Mouse (Mus musculus): ENCODE data around the gene Atg101. TPM values are rescaled to one million over a fixed set of nuclear protein-coding genes. Genes with fewer than 3 reads are reported as not detected.
"Not testable (repeated sequence)": the region's sequence is repeated elsewhere in the genome, so short reads cannot be mapped to it uniquely, and the experiment has no call there.

The Atg101 gene
- polyA plus RNA-seq, 1 experiment from 2014 or later, result 66.0 TPM

GRCm38 (mm10) chr15:101320010-101320617 lies 36.0 kb downstream of the Atg101 start:
- H3K4me3 ChIP-seq (replicated peaks), result no peak overlapping the region
- no peaks in the 10 kb centered on the region for H3K36me3 ChIP-seq
- H3K9me3 ChIP-seq, result no peaks in the 10 kb centered on the region
- H3K4me1 ChIP-seq, result peaks cover 16% of the 10 kb centered on the region
- peak overlapping the region; percentile 42; the same call in 1 of the 2 replicates for H3K27ac ChIP-seq
- H3K9ac ChIP-seq, result no peak overlapping the region
- WGBS, result 65% methylated on average over 6 of the region's 6 CpGs
- ATAC-seq (ENCODE audit: insufficient read depth, low FRiP score, low read depth), result no peak
- H3K4me2 ChIP-seq, result no peak overlapping the region
- H3K27me3 ChIP-seq (replicated peaks), result no peaks in the 10 kb centered on the region

GRCm38 (mm10) chr15:101320618-101321041 lies 36.6 kb downstream of the Atg101 start:
- Histone ChIP-seq H3K27ac (peak overlapping the region; percentile 42; the same call in 1 of the 2 replicates), H3K4me3 (replicated peaks) (no peak overlapping the region), H3K36me3 (no peaks in the 10 kb centered on the region), H3K4me1 (peaks cover 15% of the 10 kb centered on the region), H3K27me3 (replicated peaks) (no peaks in the 10 kb centered on the region), H3K9ac (no peak overlapping the region), H3K9me3 (no peaks in the 10 kb centered on the region), H3K4me2 (no peak overlapping the region)
- WGBS, result 43% methylated on average over 6 of the region's 6 CpGs
- ATAC-seq (ENCODE audit: insufficient read depth, low FRiP score, low read depth), result no peak

GRCm38 (mm10) chr15:101321126-101321525 lies 37.1 kb downstream of the Atg101 start:
- H3K27ac ChIP-seq, result 0 out of 2 replicates have a peak overlapping the region, but pooled peaks have one; percentile 33
- no peak for ATAC-seq (ENCODE audit: insufficient read depth, low FRiP score, low read depth)
- WGBS, result 36% methylated on average over 5 of the region's 5 CpGs

GRCm38 (mm10) chr15:101322106-101322505 lies 38.0 kb downstream of the Atg101 start:
- no peaks in the 10 kb centered on the region for H3K9me3 ChIP-seq
- H3K4me1 ChIP-seq, result peaks cover 26% of the 10 kb centered on the region
- WGBS, result 85% methylated on average over 5 of the region's 5 CpGs
- H3K36me3 ChIP-seq, result no peaks in the 10 kb centered on the region
- H3K9ac ChIP-seq, result no peak overlapping the region
- H3K4me3 ChIP-seq (replicated peaks), result no peak overlapping the region
- no peak for ATAC-seq (ENCODE audit: insufficient read depth, low FRiP score, low read depth)
- H3K27me3 ChIP-seq (replicated peaks), result no peaks in the 10 kb centered on the region
- no peak overlapping the region for H3K4me2 ChIP-seq
- H3K27ac ChIP-seq, result no peak overlapping the region

More at GRCm38 (mm10) chr15:101321126-101321525, 37.1 kb downstream of the Atg101 start:
- Histone ChIP-seq H3K4me3 (replicated peaks) (no peak overlapping the region), H3K4me1 (peaks cover 16% of the 10 kb centered on the region), H3K27me3 (replicated peaks) (no peaks in the 10 kb centered on the region), H3K4me2 (no peak overlapping the region), H3K36me3 (no peaks in the 10 kb centered on the region), H3K9me3 (no peaks in the 10 kb centered on the region), H3K9ac (no peak overlapping the region)

- H3K9ac ChIP-seq, result no peak overlapping the region
- peaks cover 26% of the 10 kb centered on the region for H3K4me1 ChIP-seq
- no peaks in the 10 kb centered on the region for H3K36me3 ChIP-seq
- ATAC-seq (ENCODE audit: insufficient read depth, low FRiP score, low read depth), result no peak
- WGBS, result 88% methylated on average over 7 of the region's 7 CpGs
- H3K4me3 ChIP-seq (replicated peaks), result no peak overlapping the region
- H3K9me3 ChIP-seq, result no peaks in the 10 kb centered on the region
- H3K27ac ChIP-seq, result no peak overlapping the region
- no peaks in the 10 kb centered on the region for H3K27me3 ChIP-seq (replicated peaks)
- H3K4me2 ChIP-seq, result no peak overlapping the region
Observed at GRCm38 (mm10) chr15:101322640-101323039, 38.6 kb downstream of the Atg101 start.

GRCm38 (mm10) chr15:101323511-101323910 lies 39.4 kb downstream of the Atg101 start:
- H3K9me3 ChIP-seq, result no peaks in the 10 kb centered on the region
- H3K27me3 ChIP-seq (replicated peaks), result no peaks in the 10 kb centered on the region
- H3K27ac ChIP-seq, result no peak overlapping the region
- ATAC-seq (ENCODE audit: insufficient read depth, low FRiP score, low read depth), result no peak
- H3K4me3 ChIP-seq (replicated peaks), result no peak overlapping the region
- 94% methylated on average over 5 of the region's 5 CpGs for WGBS
- peaks cover 26% of the 10 kb centered on the region for H3K4me1 ChIP-seq
- H3K36me3 ChIP-seq, result no peaks in the 10 kb centered on the region
- H3K4me2 ChIP-seq, result no peak overlapping the region
- no peak overlapping the region for H3K9ac ChIP-seq

- H3K27me3 ChIP-seq (replicated peaks); H3K4me3 ChIP-seq (replicated peaks); ATAC-seq (ENCODE audit: insufficient read depth, low FRiP score, low read depth); H3K27ac ChIP-seq; H3K9me3 ChIP-seq; H3K9ac ChIP-seq; H3K4me2 ChIP-seq; H3K36me3 ChIP-seq: not testable (repeated sequence)
- peaks cover 21% of the 10 kb centered on the region for H3K4me1 ChIP-seq
Observed at GRCm38 (mm10) chr15:101324409-101324808, 40.3 kb downstream of the Atg101 start.

GRCm38 (mm10) chr15:101325991-101326534 lies 42.0 kb downstream of the Atg101 start:
- Histone ChIP-seq H3K36me3 (no peaks in the 10 kb centered on the region), H3K9ac (no peak overlapping the region), H3K4me2 (no peak overlapping the region), H3K4me1 (peaks cover 28% of the 10 kb centered on the region), H3K9me3 (no peaks in the 10 kb centered on the region), H3K27ac (peak overlapping the region; percentile 54; the same call in 1 of the 2 replicates), H3K4me3 (replicated peaks) (no peak overlapping the region), H3K27me3 (replicated peaks) (no peaks in the 10 kb centered on the region)
- WGBS, result 39% methylated on average over 10 of the region's 10 CpGs
- no peak for ATAC-seq (ENCODE audit: insufficient read depth, low FRiP score, low read depth)

- Histone ChIP-seq H3K4me1 (peaks cover 30% of the 10 kb centered on the region), H3K4me3 (replicated peaks) (no peak overlapping the region), H3K36me3 (no peaks in the 10 kb centered on the region), H3K9me3 (no peaks in the 10 kb centered on the region), H3K27me3 (replicated peaks) (no peaks in the 10 kb centered on the region), H3K4me2 (no peak overlapping the region), H3K9ac (no peak overlapping the region), H3K27ac (peak overlapping the region; percentile 67)
- 6% methylated on average over 6 of the region's 6 CpGs for WGBS
- peak; percentile 82 for ATAC-seq (ENCODE audit: insufficient read depth, low FRiP score, low read depth)
Observed at GRCm38 (mm10) chr15:101327282-101327681, 43.2 kb downstream of the Atg101 start.

- H3K9me3 ChIP-seq, result no peaks in the 10 kb centered on the region
- no peak for ATAC-seq (ENCODE audit: insufficient read depth, low FRiP score, low read depth)
- H3K4me2 ChIP-seq, result no peak overlapping the region
- H3K9ac ChIP-seq, result no peak overlapping the region
- 62% methylated on average over 3 of the region's 3 CpGs for whole genome bisulfite sequencing
- no peak overlapping the region for H3K4me3 ChIP-seq (replicated peaks)
- no peaks in the 10 kb centered on the region for H3K36me3 ChIP-seq
- H3K4me1 ChIP-seq, result peaks cover 30% of the 10 kb centered on the region
- no peaks in the 10 kb centered on the region for H3K27me3 ChIP-seq (replicated peaks)
- H3K27ac ChIP-seq, result peak overlapping the region; percentile 51
Observed at GRCm38 (mm10) chr15:101328876-101329563, 44.9 kb downstream of the Atg101 start.

GRCm38 (mm10) chr15:101329564-101329892 lies 45.5 kb downstream of the Atg101 start:
- Histone ChIP-seq H3K27ac (peak overlapping the region; percentile 51), H3K36me3 (no peaks in the 10 kb centered on the region), H3K9ac (no peak overlapping the region), H3K27me3 (replicated peaks) (no peaks in the 10 kb centered on the region), H3K4me3 (replicated peaks) (no peak overlapping the region), H3K9me3 (no peaks in the 10 kb centered on the region), H3K4me1 (peaks cover 30% of the 10 kb centered on the region), H3K4me2 (no peak overlapping the region)
- ATAC-seq (ENCODE audit: insufficient read depth, low FRiP score, low read depth), result no peak
- 75% methylated on average over 3 of the region's 3 CpGs for WGBS

- Histone ChIP-seq H3K4me3 (replicated peaks) (no peak overlapping the region), H3K4me2 (no peak overlapping the region), H3K9me3 (no peaks in the 10 kb centered on the region), H3K27ac (peak overlapping the region; percentile 37; the same call in 1 of the 2 replicates), H3K36me3 (no peaks in the 10 kb centered on the region), H3K4me1 (peaks cover 29% of the 10 kb centered on the region), H3K9ac (no peak overlapping the region), H3K27me3 (replicated peaks) (no peaks in the 10 kb centered on the region)
- WGBS, result 52% methylated on average over 4 of the region's 4 CpGs
- ATAC-seq (ENCODE audit: insufficient read depth, low FRiP score, low read depth), result no peak
Observed at GRCm38 (mm10) chr15:101331090-101331489, 47.0 kb downstream of the Atg101 start.
